Mouse (Mus musculus) E14TG2a.4 (cell line): Measurements from ENCODE around the gene Dcakd.

Source experiments
- CTCF ChIP-seq: conservative IDR thresholded peaks from 2 replicates; pipeline ENCODE4 v1.5.1; 2014; ENCODE audit warnings: low read length
- NANOG ChIP-seq: IDR thresholded peaks from 2 replicates; pipeline ENCODE4 v1.6.1; 2014; ENCODE audit warnings: borderline replicate concordance, low read length, mixed read lengths
- POU5F1 ChIP-seq: IDR thresholded peaks from 2 replicates; pipeline ENCODE4 v1.6.1; 2014; ENCODE audit warnings: low read length, borderline replicate concordance

GRCm38 (mm10) chr11:103046286-103046685, 18.2 kb upstream of the Dcakd start:
- no peak for TF ChIP-seq CTCF
- no peak for TF ChIP-seq POU5F1
- TF ChIP-seq NANOG, result no peak
